Mouse (Mus musculus) Patski (cell line): ENCODE measurements around the gene B4galt2. TPM values are rescaled to one million over a fixed set of nuclear protein-coding genes. Genes with fewer than 3 reads are reported as not detected.

Source experiments
- ATAC-seq: fragments of 100-300 bp; one replicate; pipeline ENCODE4 v1.8.0; 2021
- CTCF ChIA-PET: fragments of 350-600 bp; sonication (Branson Sonifier 250); formaldehyde crosslinking; loops from one replicate; lab custom pipeline; 2022; ENCODE audit warnings: inconsistent platforms; lab: Charles Lee
- POLR2A ChIA-PET: fragments of 350-600 bp; sonication (Branson Sonifier 250); formaldehyde crosslinking; loops from one replicate; lab custom pipeline; 2022; ENCODE audit warnings: antibody characterized with exemption, inconsistent platforms; lab: Charles Lee
- DNase-seq: peaks from one replicate; pipeline ENCODE4 v3.0.0-alpha.2; 2011; ENCODE audit warnings: low read depth, low spot score
- H3K27me3 ChIP-seq: fragments of 371-371 bp; one replicate; pipeline ENCODE4 v1.5.1; 2021
- CTCF ChIP-seq: fragments of 100-300 bp; IDR thresholded peaks from one replicate; pipeline ENCODE4 v1.5.1; 2021
- in situ Hi-C: fragments of 300-500 bp; cut with MboI; formaldehyde crosslinking; loops from 3 replicates; pipeline ENCODE4 v1.11.1; 2018; ENCODE audit warnings: low pct_unique_long_range_greater_than_20kb, mixed read lengths
- polyA plus RNA-seq: library from polyadenylated mRNA; unstranded; gene quantifications from one replicate; pipeline ENCODE4 v1.2.3, GENCODE M21; 2021

Gene B4galt2
- polyA plus RNA-seq: 26.0 TPM

DNA sequence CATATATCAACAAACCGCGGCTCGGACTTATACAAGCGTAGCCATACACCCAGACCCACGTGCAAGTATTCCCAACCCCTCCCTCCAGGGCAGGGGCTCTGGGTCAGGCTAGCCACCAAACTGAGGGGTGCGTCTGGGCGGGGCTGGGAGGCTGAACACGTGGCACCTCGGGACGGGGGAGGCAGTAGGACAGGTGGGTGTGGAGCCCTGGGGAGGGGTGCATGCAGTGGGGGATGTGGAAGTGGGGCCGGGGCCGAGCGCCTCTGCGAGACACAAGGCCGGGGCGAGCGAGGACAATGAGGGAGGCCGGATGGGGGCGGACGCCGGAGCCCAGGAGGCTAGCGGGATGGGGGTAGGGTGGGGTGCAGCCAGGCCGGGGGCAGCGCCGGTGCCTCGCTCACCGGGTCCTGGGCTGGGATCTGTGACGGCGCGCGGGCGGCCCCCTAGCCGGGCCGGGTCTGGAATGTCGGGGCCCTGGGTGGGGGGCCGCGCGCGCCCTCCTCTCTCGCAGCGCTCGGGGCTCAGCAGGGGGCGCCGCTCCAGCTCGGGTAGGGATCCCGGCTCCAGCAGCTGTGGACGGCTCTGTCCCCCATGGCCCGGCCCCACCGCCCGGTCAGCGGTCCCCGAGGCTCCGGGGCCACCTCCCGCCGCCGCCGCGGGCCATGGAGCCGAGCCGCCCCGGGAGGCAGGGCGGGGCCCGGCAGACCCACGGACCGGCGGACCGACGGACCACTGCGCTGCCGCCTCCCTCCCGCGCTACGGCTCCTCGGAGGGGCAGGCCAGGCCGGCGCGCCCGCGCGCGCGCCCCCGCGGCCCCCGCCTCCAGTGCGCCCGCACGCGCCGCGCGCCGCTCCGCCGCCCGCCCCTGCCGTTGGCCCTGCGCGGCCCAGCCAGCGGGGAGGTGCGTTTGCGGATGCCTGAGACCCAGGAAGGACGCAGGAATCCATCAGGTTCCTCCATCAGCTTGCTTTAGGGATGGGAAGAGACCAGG lies at the start of gene B4galt2:
TSS of gene B4galt2 (minus strand) at position 787 of the 991 bp plus-strand sequence.
- in situ Hi-C loops: no loop called here
- CTCF ChIA-PET: interaction anchor here (1.0 kb wide), 1 partner anchor 25 kb away, joined by 3 read pairs; no protein-coding TSS in a partner anchor
- POLR2A ChIA-PET: no interaction called here
- ATAC-seq (peak; percentile 25), DNase-seq (no peak)
- no peaks in the 10 kb centered on the region for H3K27me3 ChIP-seq
- no peak for TF ChIP-seq CTCF

DNA sequence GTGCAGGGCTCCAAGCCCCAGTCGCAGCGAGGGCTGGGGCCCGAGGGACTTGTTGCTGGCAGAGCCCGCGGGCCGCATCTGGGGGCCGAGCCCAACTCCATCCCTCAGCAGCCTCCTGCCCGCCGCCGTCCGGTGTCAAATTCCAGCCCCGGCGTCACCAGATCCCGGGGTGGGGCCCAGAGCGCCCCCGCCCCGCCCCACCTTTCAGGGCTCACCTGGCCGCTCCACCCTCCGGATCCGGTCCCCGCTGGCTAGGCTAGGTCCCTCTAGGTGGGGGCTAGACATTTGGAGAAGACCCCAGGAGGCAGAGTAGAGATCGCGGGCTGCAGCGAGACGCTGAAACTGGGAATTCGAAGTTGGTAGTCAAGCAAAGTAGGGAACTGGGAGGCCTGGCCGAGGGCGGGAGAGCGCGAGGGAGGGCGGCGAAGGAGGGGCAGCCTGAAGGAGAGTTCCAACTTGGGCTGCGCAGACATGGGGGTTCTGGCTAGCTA lies 46.1 kb upstream of the B4galt2 start, which contains the start of gene Artn:
TSS of gene Artn (minus strand) at position 373 of the 491 bp plus-strand sequence.
- in situ Hi-C loops: loop anchor here (5.0 kb wide), 1 partner anchor 153 kb away; no protein-coding TSS in a partner anchor
- DNase-seq (no peak), ATAC-seq (no peak)
- H3K27me3 ChIP-seq: no peaks in the 10 kb centered on the region
- POLR2A ChIA-PET: interaction anchor here (1.4 kb wide), 1 partner anchor 13 kb away, joined by 3 read pairs; no protein-coding TSS in a partner anchor
- CTCF ChIA-PET: interaction anchor here (0.8 to 2.5 kb wide), 4 partner anchors 12 to 155 kb away, joined by 3 to 25 read pairs (median 6); no protein-coding TSS in a partner anchor
- TF ChIP-seq CTCF: no peak

DNA sequence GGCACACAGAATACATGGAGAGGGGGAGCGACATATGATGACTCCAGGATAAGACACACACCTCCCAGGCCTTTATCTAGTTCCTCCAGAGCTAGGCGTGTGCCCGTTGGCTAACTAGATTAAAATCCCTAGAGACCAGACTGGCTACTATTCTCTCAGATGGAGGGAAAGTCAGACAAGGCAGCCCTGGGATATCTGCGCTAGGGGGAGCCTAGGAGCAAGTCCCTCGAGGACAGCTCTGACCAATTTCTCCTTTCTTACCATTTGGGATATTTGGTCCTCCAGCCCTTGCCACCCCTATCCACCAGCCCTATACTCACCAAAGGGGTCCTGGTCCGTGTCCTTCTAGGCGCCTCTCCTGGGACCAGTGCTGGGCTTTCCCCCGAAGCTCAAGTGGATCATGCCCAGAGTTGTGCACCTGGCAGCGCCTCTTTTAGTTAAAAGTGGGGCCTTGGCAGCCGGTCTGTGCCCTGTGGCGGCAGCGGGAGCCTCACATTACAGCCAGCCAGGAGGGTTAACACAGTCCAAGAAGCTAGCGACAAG lies 45.5 kb upstream of the B4galt2 start:
- TF ChIP-seq CTCF: no peak
- H3K27me3 ChIP-seq: no peaks in the 10 kb centered on the region
- CTCF ChIA-PET: interaction anchor here (0.6 to 2.5 kb wide), 12 partner anchors 9 to 251 kb away, joined by 3 to 25 read pairs (median 4); partner anchors contain the start of gene Kdm4a
- in situ Hi-C loops: loop anchor here (5.0 kb wide), 1 partner anchor 154 kb away; no protein-coding TSS in a partner anchor
- DNase-seq (no peak), ATAC-seq (no peak)
- POLR2A ChIA-PET: interaction anchor here (1.4 kb wide), 1 partner anchor 12 kb away, joined by 3 read pairs; no protein-coding TSS in a partner anchor

DNA sequence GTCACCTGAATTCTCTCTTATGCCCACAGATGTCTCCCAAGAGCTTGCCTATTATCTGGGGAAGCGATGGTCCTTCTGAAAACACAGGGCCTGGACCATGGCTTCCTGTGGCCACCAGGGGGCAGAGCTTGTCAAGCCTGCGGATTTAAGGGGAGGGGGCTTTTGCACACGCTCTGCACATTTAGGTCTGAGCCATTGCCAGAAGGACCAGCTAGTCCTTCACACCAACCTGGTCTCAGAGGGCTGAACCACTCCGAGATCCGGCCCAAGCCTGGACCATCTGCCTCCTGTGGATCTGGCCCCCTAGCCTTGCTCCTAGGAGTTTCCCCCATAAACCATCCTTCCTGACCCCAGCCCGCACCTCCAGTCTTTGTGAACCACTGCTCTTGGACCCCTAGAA lies 44.9 kb upstream of the B4galt2 start:
- H3K27me3 ChIP-seq: no peaks in the 10 kb centered on the region
- in situ Hi-C loops: loop anchor here (5.0 kb wide), 1 partner anchor 154 kb away; no protein-coding TSS in a partner anchor
- DNase-seq (no peak), ATAC-seq (no peak)
- no peak for TF ChIP-seq CTCF
- ChIA-PET POLR2A (interaction anchor here (1.4 kb wide), 1 partner anchor 12 kb away, joined by 3 read pairs; no protein-coding TSS in a partner anchor), CTCF (interaction anchor here (0.6 to 2.5 kb wide), 12 partner anchors 10 to 251 kb away, joined by 3 to 25 read pairs (median 5); partner anchors contain the start of gene Kdm4a)

DNA sequence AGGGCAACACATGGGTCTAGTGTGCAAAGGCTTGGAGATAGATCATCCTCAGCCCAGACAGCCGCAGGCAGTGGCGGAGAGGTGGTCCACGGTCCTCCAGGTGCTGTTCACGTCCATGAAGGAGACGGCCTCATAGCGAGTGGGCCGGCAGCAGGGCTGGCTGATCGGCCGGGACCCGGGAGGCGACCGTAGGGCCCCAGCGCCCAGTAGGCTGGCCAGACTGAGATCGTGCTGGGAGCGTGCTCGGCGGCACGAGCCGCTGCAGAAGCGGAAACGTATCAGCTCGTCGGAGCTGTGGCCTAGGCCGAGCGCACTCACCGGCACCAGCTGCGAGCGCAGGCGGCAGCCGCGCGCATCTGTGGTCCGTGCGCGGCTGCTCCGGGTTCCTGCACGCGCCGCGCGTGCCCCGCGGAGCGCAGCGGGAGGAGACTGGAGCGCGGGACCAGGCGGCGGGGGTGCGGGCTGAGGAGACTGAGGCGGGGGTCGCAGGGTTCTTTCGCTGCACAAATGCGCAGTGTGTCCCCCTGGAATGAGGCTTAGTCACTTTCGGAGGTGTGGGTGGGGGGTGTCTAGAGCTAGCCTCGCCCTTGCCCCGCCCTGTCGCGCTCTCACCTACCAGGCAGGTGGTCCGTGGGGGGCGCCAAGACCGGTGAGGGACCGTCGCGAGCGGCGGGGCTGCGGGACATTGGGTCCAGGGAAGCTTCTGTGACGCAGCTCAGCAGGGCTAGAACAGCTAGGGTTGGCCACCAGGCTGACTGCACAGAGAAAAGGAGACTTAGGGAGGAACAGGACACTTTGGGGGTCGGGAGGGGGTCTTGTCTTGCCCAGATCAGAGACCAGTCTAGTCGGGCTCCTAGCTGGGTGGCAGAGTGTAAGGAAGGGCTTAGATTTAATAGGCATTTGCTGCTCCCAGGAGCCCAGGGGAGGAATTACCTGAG lies 43.5 kb upstream of the B4galt2 start:
- ChIA-PET POLR2A (no interaction called here), CTCF (interaction anchor here (1.2 to 2.5 kb wide), 5 partner anchors 11 to 157 kb away, joined by 5 to 25 read pairs (median 6); no protein-coding TSS in a partner anchor)
- in situ Hi-C loops: loop anchor here (5.0 kb wide), 1 partner anchor 155 kb away; no protein-coding TSS in a partner anchor
- DNase-seq (no peak), ATAC-seq (no peak)
- TF ChIP-seq CTCF: no peak
- no peaks in the 10 kb centered on the region for H3K27me3 ChIP-seq

DNA sequence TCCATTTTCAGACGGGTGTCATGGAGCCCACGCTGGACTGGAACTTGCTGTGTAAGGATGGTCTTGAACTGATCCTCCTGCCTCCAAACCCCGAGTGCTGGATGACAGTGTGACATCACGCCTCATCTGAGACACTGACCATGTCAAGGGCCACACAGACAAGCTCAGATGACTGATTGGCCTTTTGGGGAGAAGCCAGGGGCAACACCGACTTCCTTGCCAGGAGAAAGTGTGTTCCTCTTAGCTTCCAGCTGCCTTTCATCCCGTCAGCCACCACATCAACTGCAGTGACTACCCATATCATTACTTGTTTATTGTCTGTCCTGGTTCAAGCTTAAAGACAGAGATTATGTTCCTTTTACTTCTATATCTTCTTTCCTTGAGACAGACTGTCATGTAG lies 41.6 kb upstream of the B4galt2 start:
- DNase-seq: no peak
- no peaks in the 10 kb centered on the region for H3K27me3 ChIP-seq
- POLR2A ChIA-PET: no interaction called here
- CTCF ChIA-PET: interaction anchor here (0.7 kb wide), 1 partner anchor 13 kb away, joined by 3 read pairs; no protein-coding TSS in a partner anchor
- no peak for TF ChIP-seq CTCF
- ATAC-seq: no peak
- in situ Hi-C loops: loop anchor here (5.0 kb wide), 1 partner anchor 157 kb away; no protein-coding TSS in a partner anchor

DNA sequence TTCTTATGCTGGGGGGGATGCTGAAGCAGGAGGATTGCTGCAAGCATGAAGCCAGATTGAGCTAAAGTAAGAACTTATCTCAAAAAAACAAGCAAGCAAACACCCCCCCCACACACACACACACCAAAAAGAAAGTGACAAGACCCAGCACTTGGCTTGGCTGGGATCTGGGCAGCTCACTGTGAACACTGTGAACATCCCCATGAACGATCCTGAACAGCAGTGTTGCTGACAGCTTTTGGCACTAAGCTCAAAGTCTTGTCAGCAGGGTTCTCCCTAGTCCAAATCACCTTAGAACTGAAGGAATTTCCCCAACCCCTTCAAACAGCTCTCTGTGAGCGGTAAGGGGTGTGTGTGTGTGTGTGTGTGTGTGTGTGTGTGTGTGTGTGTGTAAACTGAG lies 40.2 kb upstream of the B4galt2 start:
- no peak for DNase-seq
- no peak for TF ChIP-seq CTCF
- no peak for ATAC-seq
- ChIA-PET POLR2A (interaction anchor here (0.9 kb wide), 1 partner anchor 67 kb away, joined by 3 read pairs; no protein-coding TSS in a partner anchor), CTCF (interaction anchor here (0.9 to 1.2 kb wide), 3 partner anchors 17 to 160 kb away, joined by 3 read pairs; no protein-coding TSS in a partner anchor)
- in situ Hi-C loops: no loop called here
- H3K27me3 ChIP-seq: no peaks in the 10 kb centered on the region

DNA sequence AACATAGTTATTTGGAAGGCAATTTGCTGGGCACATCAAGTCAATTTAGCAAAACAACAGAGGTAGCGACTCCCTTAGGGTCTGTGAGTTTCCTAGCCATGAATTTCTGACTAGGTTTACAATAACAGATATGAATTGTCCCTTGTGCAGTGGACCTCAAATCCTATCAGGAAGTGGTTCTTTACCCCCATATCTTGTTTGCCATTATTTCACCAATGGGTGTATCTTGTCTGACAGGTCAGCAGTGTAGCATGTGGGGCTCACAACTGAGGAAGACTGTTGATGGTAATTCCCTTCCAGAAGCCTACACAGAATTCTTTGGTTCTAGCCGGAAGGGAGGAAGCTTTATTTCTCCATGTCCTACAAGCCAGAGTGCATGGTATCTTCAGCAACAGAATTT lies 38.1 kb upstream of the B4galt2 start:
- POLR2A ChIA-PET: no interaction called here
- CTCF ChIA-PET: no interaction called here
- DNase-seq (no peak), ATAC-seq (no peak)
- TF ChIP-seq CTCF: no peak
- in situ Hi-C loops: no loop called here
- H3K27me3 ChIP-seq: no peaks in the 10 kb centered on the region

DNA sequence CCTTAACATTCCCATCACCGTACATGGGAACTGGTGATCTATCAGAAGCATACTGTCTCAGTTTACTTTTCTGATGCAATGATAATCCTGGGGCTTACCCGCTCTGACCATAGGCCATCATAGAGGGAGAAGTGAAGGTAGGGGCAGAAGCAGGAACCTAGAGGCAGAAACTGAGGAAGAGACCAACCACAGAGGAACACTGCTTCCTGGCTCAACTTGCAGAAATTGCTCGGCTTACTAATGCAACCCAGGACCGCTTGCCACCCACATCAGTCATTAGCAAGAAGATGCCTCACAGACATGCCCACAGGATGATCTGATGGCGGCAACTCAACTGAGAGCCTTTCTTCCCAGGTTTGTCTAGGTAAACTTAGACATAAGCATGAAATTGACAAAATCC lies 35.5 kb upstream of the B4galt2 start:
- DNase-seq (no peak), ATAC-seq (no peak)
- ChIA-PET CTCF (interaction anchor here (1.0 to 1.8 kb wide), 2 partner anchors 10 to 165 kb away, joined by 3 to 6 read pairs; partner anchors contain the start of gene Artn), POLR2A (no interaction called here)
- in situ Hi-C loops: no loop called here
- H3K27me3 ChIP-seq: no peaks in the 10 kb centered on the region
- no peak for TF ChIP-seq CTCF
